Mouse (Mus musculus) ES-E14 (cell line): ENCODE data around the gene Smc1a.

ENCODE experiments used
- CHD2 ChIP-seq: IDR thresholded peaks from 2 replicates; pipeline ENCODE4 v1.6.1; 2014; ENCODE audit warnings: mild to moderate bottlenecking, low read depth, low read length, inconsistent platforms
- HCFC1 ChIP-seq: IDR thresholded peaks from 2 replicates; pipeline ENCODE4 v1.6.1; 2012; ENCODE audit warnings: low read length, inconsistent platforms, borderline replicate concordance; ENCODE audit not compliant: insufficient read depth
- MAFK ChIP-seq: IDR thresholded peaks from 2 replicates; pipeline ENCODE4 v1.6.1; 2014; ENCODE audit warnings: mild to moderate bottlenecking, low read depth, low read length, inconsistent platforms; ENCODE audit not compliant: insufficient read depth
- ZC3H11A ChIP-seq: IDR thresholded peaks from 2 replicates; pipeline ENCODE4 v1.6.1; 2012; ENCODE audit warnings: low read depth, mild to moderate bottlenecking, inconsistent platforms, low read length, borderline replicate concordance
- ZNF384 ChIP-seq: IDR thresholded peaks from 2 replicates; pipeline ENCODE4 v1.6.1; 2012; ENCODE audit warnings: low read depth, low read length, inconsistent platforms

GRCm38 (mm10) chrX:152047230-152047629 is 31.0 kb downstream of the Smc1a start:
- TF ChIP-seq HCFC1: no peak
- TF ChIP-seq MAFK: no peak
- TF ChIP-seq CHD2: no peak
- TF ChIP-seq ZNF384: no peak
- TF ChIP-seq ZC3H11A: no peak
